Mouse (Mus musculus): ENCODE measurements around the gene Ier5. TPM values are rescaled to one million over a fixed set of nuclear protein-coding genes. Genes with fewer than 3 reads are reported as not detected.

Ier5 gene
- polyA plus RNA-seq (2017; shearing (Covaris generic)) = 1 to 10 TPM; 5.0 to 7.9 TPM

DNA sequence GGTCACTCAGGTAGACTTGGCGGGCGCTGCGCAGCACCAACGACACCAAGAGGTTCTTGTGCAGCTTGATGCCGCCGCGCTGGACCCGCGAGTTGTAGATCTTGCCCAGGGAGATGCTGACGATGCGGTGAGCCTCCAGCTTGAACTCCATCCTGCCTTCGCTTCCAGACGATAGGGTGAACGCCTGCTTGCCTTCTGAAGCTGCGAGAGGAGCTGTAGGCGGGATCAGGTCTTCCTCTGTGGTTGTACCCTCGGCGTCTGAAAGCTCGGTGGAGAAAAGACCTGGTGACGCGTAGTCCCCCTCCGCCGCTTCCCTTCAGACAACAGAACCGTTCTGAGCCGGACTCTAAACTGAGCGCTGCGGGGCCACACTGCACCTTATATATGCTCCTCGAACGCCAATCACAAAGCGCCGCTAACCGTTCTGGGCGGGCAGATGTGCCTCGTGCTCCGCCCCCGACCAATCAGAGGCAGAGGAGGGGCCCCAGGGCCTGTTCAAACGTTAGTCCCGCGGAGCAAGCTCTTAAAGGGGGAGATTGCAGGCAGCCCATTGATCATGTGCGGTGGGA lies at the start of gene Ier5:
Gene Ier5 (minus strand): TSS at position 357 of the 569 bp plus-strand sequence.
- peak; percentile 74 for ATAC-seq

DNA sequence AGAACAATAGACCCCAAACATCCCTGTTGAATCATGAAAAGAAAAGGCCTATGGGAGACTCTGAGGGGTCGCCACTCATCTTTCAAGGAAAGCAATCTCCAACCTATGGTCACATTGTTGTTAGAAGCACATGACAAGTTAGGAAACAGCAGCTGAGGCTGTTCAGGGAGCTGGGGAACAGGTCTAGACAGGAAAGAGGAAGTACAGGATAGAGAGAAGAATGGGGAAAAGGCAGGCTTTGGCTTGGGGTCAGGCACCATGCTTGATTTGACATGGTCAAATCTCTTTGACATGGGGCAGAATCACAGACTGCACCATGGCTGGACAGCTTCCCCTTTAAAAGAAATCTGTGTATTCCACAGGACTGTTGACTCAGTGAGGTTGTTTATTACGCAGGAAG lies 47.8 kb upstream of the Ier5 start:
- ATAC-seq = no peak

DNA sequence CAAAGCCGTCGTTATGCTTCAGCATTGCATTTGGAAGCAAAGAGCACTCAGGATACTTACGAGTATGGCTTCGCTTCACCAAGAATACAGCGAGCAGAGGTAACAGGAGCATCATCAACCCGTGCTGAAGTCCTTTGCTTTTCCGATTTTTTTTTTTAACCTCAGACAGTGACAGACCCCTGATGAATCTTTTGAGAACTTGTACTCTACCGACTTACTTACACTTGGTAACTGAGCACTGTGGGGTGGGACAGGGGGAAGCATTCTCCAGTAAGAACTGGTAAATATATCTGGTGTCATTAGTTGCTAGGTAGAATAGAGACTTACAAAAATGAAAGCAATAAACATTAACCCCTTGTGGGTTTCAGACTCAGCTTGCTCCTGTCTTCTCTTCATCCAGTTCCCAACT lies 47.1 kb upstream of the Ier5 start, which contains the start of gene Mr1:
Gene Mr1 (minus strand): TSS at position 243 of the 409 bp plus-strand sequence.
- peak; percentile 97 for ATAC-seq

DNA sequence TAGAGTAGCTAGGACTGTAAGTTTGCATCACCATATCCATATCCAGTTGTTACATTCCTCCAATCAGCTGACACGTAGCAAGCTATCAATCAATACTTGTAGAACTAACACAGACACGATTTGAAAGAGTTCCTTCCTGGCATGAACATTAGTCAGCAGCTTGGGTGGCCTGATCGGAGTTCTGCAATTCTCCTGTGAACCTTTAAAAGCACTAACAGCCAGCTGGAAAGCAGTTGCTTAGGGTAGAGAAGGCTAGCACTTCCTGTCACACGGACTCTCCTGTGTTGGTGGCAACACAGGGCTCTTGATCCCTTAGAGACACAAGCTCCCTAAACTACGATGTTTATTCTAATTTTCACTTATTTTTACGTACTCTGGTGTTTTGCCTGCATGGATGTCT lies 46.2 kb upstream of the Ier5 start:
- ATAC-seq = peak; percentile 72

DNA sequence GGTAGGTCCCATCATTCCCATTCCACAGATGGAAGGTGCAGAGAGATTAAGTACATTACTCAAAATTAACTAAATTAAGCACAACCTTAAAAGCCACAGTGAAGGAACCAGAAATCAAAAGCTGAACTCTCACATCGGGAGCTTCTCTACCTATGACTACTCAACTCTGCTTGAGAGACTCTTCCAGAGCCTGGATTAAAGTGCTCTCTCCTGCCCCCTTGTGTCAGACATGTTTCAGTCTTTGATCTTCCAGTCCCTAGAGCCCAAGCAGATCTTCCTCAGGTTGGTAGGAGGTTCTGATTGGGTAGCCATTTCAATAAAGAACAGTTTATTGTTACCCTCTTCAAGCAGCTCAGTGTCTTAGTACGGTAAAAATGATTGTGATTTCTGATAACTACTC lies 40.6 kb upstream of the Ier5 start:
- ATAC-seq = peak; percentile 94

DNA sequence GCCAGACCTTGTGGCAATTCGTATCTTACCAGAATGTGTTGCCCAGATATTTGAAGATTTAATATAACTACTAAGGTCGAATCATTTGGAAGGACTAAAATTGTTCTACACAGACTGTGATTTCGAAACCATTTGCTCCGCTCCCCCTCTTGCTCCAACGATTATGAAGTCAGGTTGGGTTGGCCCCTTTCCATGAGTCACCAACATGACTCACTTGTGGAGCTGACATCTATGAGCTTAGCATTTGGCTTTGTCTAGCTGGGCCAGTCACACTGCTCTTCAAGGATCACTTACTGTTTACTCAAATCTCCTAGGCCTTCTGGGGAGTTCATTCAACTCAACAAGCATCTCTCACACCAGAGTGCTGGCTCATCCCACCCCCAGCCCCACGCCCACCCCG lies 39.4 kb upstream of the Ier5 start:
- peak; percentile 35 for ATAC-seq

DNA sequence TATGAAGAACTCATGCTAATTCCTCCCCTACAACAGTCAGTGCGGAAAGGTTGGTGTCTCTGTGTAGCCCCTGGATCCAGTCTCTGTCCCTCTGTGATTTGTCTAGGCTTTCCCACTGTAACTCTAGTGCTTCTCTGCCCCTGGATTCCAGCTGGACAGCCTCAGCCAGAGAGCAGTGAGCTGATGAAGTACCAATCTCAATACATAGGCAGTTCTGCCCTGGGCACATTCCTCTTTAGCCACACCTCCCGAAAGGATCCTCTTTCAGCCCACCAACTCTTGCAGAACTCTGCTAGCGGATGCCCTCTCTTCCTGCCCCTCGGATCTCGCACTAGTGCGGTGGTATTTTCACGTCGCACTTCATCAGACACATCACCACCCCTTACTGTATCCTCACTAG lies 35.4 kb upstream of the Ier5 start:
- no peak for ATAC-seq

DNA sequence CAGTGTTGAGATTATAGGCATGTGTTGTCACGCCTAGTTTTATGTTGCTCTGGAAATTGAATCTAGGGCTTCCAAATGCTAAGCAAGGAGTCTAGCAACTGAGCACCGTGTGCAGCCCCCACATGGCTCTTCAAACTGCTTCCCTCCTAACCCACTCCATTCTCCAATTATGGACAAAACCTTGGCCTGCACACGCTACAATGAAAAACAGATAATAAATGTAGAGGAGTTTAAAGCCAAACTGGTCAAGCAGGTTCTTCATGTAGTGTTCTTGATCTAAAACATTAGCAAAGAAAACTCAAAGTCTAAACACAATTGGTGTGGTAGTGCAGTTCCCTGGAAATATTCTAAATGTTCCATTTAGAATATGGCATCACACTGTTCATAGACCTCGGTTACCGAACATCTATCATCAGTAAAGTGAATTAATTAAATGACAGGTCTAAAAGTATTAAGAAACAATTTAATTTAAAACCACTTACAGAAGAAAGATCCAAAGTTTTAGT lies 28.0 kb upstream of the Ier5 start:
- ATAC-seq = no peak

DNA sequence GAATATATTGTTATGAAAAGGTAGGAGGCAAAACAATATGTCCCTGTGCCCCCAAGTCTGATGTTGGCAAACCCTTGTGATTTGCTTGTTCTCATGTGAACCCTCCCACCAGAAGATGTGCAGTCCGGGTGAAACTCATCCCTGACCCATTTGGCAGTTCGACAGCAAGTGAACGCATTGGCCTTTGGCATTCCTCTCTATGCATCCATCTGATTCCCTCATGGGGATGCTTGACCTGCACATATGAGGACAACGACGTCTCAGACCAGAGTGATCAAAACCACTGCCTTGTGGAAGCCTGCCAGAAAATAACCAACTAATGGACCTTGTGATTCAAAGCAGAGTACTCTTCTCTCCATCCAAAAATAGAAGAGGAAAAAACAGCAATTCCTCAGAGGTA lies 27.3 kb upstream of the Ier5 start:
- ATAC-seq = no peak

DNA sequence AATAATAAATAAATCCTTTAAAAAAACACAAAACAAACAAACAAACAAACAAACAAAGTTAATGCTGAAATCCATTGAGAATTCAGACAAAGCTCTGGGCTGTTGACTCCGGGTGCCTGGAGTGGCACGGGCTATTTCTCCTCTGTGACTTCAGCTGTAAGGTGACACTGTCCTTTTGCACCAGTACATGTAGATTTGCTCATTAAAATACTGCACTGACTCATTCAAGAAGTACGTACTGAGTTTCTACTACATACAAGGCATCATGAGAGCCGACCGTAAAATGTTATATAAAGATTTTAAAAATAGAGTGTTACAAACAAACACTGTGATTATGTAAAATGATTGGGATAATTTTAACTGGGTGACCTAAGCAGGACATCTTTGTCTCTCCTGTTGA lies 25.0 kb upstream of the Ier5 start:
- ATAC-seq = no peak

DNA sequence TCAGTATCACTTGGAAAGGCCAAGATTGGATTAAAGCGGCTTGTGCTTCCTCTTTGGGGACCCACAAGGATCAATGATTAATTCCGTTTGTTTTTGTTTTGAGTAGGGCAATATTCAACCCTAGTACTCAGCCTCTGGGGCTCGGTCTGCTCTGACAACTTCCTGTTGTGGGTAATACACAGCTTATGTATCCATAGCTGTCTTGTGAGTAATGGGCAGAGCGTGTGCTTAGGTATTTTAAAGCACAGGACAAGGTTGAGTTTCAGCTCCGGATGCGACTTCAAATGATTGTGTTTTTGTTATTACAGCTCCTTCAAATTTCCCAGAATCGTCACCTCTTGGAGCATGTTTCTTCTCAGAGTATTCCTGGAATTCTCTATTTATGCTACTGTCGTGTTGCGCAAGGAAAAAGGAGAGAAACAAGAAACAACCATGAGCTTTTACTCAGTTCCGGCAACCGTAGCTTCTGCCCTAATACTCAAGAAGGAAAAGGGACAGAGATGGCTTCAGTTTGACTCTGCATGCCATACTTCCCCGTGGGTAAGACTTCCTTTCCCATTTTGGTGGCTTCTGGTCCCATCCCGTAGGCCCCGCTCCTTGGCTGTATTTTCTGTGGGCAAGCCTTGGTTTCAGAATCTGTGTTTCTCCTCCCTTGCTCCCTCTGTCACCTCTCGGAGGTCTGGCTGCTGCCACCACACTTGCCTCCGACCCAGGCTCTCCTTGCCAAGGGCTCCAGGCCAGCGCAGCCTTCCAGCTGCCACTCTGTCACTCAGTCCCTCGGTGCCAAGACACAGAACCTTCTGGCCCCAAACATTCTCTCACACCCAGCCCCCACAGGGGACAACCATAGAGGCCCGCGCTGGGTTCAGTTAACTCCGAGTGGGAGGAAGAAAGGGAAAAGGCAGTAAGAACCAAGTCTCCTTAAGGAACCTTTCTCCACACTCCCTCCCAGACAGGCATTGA lies 22.8 kb upstream of the Ier5 start:
- ATAC-seq = peak; percentile 73

DNA sequence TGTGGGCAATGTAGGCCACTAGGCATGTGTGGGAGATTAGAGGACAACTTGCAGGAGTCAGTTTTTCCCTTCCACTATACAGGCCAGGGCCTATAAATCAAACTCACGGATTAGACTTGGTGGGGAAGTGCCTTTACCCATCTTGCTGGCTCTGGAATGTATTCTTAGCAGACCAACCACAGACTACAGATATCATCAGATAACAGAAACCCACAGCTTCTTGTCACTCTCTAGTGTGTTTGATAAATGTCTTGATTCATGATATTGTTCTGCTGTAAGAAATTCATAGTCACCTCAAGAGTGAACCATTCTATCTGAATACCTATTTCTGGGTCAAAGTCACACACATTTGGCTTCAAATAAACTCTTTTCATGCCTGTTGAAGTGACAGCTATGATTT lies 20.3 kb upstream of the Ier5 start:
- no peak for ATAC-seq

DNA sequence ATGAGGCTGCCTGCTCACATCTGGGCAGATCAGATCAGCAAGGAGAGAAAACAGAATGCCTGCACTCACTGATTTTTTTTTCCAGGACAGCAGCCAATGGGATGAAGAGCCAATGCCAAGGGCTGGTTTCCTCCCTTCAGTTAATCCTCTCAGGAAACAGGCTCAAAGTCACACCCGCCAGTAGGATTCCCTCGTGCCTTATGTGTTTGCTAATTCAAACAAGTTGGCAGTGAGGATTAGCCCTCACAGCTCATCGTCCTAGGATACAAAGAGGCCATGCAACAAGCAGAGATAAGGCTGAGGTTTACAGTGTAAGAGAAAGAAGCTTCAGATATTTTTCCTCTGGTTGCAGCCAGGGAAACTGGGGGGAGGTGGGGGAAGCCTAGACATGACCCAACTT lies 14.5 kb upstream of the Ier5 start:
- ATAC-seq = no peak

DNA sequence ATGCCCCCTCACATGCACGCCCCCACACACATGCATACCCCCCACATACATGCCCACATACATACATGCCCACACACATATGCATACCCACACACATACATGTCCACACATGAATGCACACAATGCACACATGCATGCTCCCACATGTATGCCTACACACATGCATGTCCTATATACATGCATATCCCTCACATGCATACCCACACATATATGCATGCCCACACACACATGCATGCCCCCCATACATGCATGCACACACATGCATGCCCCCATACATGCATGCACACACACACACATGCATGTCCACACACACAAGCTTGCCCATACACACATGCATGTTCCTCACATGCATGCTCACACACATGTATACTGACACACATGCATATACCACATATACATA lies 13.4 kb upstream of the Ier5 start:
- ATAC-seq = no peak

DNA sequence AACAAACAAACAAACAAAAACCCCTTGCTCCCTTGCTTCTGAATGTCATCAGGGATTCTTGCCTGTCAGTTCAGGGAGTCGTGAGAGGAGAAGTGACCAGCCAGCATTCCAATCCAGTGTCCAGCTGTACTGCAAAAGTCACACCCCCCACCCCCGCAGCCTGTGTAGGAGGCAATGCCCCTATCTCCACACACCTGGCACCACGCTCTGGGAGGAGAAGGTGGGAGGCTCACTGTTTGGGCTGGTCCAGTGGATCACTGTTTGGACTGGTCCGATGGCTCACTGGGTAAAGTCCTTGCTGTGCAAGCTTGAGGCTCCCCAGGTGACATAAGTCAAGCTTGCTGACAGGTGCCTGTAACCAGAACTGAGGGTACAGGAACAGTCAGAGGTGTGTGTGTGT lies 12.7 kb upstream of the Ier5 start:
- no peak for ATAC-seq

DNA sequence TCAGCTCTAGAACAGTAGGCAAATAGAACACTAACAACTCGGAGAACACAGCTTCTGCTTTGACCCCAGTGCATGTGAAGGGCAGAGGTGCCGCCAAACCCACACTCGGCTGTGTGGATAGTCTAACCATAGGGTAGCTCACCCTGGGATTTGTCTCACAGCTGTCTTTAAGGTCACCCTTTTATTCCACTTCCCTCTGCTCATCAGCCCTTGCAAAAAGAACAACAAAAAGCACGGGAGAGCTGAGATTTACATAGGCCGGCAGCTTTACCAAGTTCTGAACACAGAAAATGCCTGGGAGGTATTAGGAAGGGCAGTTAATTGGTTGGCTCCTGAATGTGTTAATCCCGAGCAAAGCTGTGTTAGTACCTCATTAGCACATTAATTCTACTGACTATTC lies 12.1 kb upstream of the Ier5 start:
- ATAC-seq = no peak

DNA sequence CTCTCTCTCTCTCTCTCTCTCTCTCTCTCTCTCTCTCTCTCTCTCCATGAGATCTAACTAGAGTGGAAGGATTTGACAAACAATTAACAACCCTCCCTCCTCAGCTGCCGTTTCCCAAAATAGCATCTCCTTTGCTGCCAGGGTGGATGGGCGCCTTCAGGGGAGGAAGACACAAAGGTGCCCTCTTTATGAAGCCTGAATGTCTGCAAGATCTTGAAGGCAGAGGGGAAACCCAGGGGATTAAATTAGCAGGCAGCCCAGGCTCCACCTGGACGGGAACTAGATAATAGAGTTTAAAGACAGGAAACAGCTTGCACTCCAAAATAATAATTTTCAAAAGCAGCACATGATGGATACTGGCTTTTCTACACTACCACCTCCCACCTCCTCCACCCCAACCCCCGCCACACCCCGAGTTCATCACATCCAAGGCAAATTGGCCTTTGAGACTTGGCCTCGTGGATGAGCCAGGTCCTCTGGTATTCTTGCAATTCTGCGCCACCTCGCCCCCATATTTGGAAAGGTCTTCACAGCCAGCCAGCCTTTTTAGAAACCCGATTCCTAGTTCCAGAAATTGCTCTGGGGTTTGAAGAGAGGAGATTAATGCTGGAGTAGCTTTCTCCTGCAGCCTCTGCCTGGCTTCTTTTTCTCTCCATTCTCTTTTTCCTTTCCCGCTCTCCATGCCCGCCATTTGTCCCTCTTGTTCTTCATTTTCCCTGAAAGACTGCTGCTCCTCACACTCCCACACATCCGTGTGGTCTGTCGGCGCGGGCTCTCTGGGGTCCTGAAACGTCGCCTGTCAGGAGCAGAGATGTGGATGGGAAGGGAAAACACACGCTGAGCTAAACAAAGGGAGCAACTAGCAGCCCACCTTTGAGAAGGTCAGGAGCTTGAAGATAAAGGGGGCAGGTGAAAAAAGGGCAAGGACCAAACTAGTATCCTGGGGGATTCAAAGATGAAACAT lies 10.2 kb upstream of the Ier5 start:
- ATAC-seq = no peak

DNA sequence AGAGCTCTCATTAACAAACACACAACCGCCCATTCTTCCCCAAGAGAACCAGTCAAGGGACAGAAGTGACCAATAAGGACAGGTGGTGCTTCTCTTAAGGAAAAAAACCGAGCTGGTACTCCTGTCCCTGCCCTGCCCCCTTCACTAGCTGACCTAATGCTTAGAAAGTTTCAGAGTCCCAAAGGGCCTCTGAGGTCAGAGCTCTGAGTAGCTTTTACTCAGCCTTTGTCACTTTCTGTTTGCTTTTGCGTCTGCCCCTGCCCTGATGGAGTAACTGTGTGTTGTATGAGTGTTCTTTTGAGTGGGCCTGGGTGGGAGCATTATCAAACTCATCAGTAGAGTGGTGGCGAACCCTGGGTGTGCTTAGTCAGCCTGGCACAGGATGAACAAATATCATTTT lies 9.0 kb upstream of the Ier5 start:
- ATAC-seq = peak; percentile 66

DNA sequence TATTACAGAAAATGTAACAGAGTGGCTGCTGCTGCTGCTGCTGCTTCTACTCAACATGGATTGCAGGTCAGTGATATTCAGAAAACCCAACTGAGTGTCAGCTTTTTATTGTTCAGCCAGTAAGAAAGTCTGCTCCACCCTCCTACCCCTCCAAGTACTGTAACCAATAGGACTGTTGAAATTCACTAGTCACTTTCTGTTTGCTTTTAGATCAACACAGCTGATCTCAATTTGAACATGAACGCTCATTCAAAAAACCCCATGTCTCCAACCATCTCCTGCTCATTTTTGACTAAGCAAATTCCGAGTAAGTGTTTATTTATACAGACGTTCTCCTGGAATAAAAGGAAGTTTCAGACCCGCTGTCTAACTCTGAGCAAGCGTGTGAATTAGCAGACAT lies 8.4 kb upstream of the Ier5 start:
- ATAC-seq = peak; percentile 53

DNA sequence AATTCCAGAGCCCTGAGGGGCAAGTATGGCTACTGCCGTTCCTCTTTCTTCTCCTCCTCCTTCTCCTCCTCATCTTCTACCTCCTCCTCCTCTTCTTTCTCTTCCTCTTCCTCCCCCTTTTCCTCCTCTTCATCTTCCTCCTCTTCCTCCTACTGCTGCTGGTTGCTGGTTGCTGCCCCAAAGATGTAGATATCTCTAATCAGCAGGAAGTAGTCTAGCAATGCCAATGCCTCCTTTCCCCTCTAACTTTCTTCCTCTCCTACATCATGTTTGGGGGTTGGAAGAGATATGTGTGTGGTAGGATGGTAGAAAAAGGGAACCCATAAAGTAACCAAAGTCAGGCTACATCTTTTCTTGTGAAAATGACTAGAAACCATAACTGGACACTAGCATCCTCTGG lies 6.9 kb upstream of the Ier5 start:
- no peak for ATAC-seq

DNA sequence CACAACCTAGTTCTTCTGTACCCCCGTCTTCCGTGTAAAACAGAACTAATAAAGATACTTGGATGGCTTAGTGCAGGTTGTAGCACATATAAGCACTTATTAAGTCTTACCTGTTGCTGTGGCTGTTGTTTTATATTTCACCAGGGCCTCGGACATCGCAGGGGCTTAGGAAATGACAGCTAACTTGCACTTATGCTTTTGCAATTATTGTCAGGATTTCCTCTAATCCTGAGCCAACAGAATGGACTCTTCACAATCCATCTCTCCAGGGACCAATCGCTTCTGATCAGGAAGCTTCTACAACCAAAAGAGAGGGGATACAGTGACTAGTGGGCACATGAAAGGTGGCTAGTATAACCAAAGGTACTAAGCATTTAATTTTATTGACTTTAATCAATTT lies 4.6 kb upstream of the Ier5 start:
- no peak for ATAC-seq

DNA sequence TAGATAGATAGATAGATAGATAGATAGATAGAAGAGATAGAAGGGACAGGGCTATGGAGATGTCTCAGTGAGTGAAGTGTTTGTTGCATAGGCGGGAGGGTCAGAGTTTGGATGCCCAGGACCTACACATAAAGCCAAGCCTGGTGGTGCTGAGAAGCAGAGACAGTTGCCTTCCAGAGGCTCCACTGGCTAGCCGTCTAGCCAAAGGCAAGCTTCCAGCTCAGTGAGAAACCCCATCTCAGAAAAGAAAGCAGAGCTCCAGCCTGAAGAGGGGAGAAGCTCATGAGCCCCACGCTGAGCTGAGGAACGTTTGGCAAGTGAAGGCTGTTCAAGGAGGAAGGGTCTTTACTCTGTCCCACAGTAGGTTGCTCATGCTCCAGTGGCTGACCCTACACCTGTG lies 3.2 kb upstream of the Ier5 start:
- no peak for ATAC-seq

Measured in activated CD4-positive, CD25-positive, alpha-beta regulatory T cell, adult 4 months (primary cell).